Mouse (Mus musculus) skeletal muscle tissue, adult 2 months (tissue): ENCODE data around the gene Diexf.

Experiments
- DNase-seq: peaks from one replicate; pipeline ENCODE4 v3.0.0-alpha.2; 2012; ENCODE audit warnings: low read depth, low spot score

Gene Diexf

GRCm38 (mm10) chr1:193138669-193139068, 8.6 kb upstream of the Diexf start:
- DNase-seq: no peak

DNA sequence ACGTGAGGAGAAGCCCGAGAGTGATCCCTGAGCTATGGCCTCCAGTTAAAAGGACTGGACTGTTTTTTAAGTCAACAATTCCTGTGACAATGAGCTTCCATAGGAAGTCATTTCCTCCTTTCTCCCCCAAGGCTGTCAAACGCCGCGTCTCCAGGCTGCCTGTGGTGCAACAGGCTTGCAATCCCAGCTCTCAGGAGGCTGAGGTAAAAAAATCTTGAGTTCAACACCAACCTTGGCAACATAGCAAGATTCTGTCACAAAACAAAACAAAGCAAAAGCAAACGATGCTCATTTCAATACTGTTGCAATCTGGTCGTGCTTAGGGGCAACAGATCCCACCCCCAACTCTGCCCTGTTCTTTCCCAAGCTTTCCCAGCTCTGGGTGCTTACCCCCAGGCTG, 8.0 kb upstream of the Diexf start:
- no peak for DNase-seq

DNA sequence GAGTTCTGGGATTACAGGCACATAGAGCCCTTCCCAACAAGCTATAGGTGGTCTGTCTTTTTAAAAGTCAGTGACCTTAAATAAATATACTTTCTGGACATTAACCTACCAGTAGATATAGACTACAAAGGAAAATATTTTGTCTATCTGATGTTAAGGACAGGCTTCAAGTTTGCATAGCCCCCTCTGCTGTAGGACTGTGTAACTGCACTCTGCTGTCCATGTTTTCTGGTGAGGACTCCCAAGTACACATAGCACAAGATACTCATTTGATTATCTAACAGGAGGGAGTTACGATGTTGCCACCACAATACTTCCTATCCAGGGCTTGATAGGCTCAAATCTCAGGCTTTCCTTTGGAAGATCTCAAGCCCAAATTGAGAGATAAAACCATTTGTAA, 3.7 kb upstream of the Diexf start:
- DNase-seq: no peak

- DNase-seq: no peak
Measured at GRCm38 (mm10) chr1:193132385-193132784, 2.3 kb upstream of the Diexf start.

- no peak for DNase-seq
Measured at GRCm38 (mm10) chr1:193131311-193131948, 1.4 kb upstream of the Diexf start.

DNA sequence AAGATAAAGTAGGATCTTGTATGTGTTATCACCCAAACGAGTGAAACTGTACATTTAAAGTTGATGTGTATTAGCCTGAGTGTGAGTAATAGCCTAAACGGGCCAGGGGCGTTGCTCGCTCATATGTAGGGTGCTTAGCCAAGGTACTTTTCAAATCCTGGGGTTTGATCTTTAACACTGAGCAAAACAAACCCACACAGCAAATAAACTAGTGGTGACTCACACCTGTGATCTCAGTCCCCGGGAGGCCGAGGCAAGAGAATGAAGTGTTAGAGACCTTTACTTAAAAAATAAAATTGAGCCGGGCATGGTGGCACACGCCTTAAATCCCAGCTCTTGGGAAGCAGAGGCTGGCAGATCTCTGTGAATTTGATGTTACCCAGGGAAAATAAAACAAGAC, 767 bp upstream of the Diexf start:
- DNase-seq: no peak

DNA sequence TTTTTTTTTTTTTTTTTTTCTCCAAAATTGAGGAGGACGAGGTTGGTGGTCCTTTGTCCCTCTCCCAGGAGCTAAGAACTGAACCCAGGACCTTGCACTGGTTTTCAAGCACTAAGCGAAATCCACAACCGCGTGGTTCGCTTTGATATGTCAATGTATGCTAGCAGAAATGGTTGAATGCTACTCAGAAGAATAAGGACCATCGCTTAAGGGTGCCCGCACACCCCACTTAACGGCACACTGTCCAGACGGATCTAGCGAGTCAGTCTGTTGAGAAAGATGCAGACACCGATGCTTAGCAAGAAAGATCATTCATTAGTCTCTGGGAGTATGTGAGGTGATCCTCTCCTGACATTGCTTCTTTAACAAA, 369 bp upstream of the Diexf start:
- DNase-seq: no peak

GRCm38 (mm10) chr1:193129321-193129720, 751 bp downstream of the Diexf start:
- no peak for DNase-seq

DNA sequence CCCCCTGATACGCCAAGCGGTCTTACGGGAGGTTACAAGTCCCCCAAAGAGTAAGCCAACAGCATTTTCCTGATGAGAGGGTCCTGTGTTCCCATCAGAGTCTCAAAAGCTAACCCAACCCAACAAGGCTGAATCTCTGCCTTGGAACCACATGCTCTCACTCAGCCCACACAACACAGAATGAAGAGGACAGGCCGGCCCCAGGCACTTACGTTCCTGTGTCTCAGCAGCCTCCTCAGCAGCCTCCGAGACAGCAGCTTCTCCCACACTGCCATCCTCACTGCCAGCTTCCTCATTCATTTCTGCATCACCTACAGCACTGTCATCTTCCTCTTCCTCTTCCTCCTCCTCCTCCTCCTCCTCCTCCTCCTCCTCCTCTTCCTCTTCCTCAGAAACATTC, 2.0 kb downstream of the Diexf start:
- no peak for DNase-seq

DNA sequence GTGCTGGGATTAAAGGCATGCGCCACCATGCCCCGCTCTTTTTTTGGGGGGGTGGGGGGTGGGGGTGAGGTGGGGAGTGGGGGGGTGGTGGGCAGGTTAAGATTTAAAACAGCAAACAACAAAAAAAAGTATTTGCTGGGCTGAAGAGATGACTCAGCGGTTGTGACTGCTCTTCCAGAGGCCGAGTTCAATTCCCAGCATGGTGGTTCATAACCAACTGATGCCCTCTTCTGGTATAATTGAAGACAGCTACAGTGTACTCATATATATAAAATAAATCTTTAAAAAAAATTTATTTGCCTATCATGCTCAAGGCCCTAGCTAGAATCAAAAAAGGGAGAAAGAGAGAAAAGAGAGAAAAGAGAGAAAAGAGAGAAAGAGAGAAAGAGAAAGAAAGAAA, 4.2 kb downstream of the Diexf start:
- no peak for DNase-seq

DNA sequence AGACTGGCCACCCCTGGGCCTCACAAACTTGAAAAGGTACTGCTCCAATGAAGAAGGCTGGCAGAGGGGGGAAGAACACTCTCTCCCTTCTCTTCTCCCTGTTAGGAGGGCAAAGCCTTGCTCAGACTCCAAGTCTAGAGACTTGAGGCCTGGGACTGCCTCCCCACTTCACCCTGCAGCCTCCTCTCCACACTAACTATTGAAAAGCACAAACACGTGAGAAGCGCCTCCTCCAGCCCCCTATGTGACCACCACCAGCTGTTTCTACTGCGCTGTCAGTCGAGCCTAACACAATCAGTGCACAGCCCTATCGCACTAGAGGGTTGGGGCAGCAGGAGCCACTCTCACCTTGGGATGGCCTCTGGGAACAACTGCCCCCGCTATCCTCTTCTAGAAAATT, 6.8 kb downstream of the Diexf start:
- no peak for DNase-seq

- DNase-seq: no peak
Measured at GRCm38 (mm10) chr1:193122793-193123192, 7.3 kb downstream of the Diexf start.

- no peak for DNase-seq
Measured at GRCm38 (mm10) chr1:193112093-193112492, 18.0 kb downstream of the Diexf start.

- no peak for DNase-seq
Measured at GRCm38 (mm10) chr1:193102996-193103395, 27.1 kb downstream of the Diexf start.

DNA sequence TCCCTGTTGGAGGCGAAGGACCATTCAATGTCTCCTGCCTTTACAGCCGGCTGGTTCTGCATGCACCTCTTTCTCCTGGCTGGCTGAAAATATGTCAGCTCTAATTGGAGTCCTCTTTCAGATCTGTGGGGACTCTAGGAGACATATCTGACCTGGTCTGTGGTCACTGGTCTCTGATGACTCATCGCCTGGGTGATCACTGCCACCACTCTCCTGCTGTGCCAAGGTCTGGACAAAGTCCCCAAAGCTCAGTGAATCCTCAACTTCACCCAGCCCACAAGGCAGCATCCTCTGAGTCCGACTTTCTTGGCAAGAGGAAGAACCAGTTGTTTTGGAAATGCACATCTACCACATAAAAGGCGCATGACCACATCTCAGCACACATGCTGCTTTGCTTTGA, 27.5 kb downstream of the Diexf start:
- no peak for DNase-seq

GRCm38 (mm10) chr1:193102029-193102428, 28.0 kb downstream of the Diexf start:
- DNase-seq: no peak

DNA sequence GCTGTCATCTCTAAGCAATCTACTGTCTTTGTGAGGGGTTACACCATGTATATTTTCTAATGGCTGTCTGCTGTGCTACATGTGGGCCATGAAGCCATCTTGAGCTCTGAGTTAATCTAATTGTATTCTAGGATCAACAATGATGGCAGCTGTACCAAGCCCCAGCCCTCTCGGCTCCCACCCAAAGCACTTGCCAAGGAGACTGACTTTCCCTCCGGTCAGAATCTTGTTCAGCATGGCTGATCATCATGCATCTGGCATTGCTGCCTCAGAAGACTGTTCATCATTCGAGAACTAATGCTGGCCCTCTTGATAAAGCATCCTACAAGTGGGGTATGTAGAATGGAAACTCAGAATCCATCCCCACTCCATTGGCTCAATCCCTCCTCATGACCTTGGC, 31.1 kb downstream of the Diexf start:
- DNase-seq: no peak

- DNase-seq: no peak
Measured at GRCm38 (mm10) chr1:193093596-193093995, 36.5 kb downstream of the Diexf start.

DNA sequence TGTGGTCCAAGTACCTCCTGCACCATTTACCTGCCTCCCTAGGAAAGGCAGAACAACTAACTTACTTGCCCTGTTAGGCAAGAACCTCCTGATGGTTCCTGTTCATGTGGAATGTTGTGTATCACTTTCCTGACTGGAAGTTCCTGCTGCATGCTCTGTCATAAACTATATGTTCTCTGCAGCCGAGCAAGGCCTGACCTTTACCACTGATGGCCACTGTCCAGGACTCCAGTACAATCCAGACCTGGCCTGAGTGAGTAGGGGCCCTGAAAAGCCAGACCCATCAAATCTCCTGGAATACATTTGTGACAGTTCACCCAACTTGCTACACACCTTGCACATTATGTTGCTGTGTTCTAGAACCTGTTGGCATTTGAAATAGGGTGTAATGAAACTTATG, 37.3 kb downstream of the Diexf start:
- DNase-seq: no peak

GRCm38 (mm10) chr1:193090894-193091293, 39.2 kb downstream of the Diexf start:
- DNase-seq: no peak

- peak; percentile 92 for DNase-seq
Measured at GRCm38 (mm10) chr1:193090211-193090871, 39.7 kb downstream of the Diexf start.

GRCm38 (mm10) chr1:193089683-193090082, 40.4 kb downstream of the Diexf start:
- DNase-seq: peak; percentile 75

GRCm38 (mm10) chr1:193089211-193089610, 40.9 kb downstream of the Diexf start:
- peak; percentile 63 for DNase-seq
